Mouse (Mus musculus) gonadal fat pad, adult 2 months (tissue): ENCODE measurements around the gene Cd180. TPM values are rescaled to one million over a fixed set of nuclear protein-coding genes. Genes with fewer than 3 reads are reported as not detected.
"Not testable (repeated sequence)": the region's sequence is repeated elsewhere in the genome, so short reads cannot be mapped to it uniquely, and the experiment has no call there.

Experiments
- DNase-seq: peaks from one replicate; pipeline ENCODE4 v3.0.0-alpha.2; 2012; ENCODE audit warnings: low read depth
- polyA plus RNA-seq: library from polyadenylated mRNA; depleted of rRNA; stranded (reverse); fragments of >200 nt; gene quantifications from 2 replicates; pipeline ENCODE4 v1.2.3, GENCODE M21; 2012

Cd180 gene
- polyA plus RNA-seq, 1 experiment, result 1.1 TPM

- no peak for DNase-seq
Observed at GRCm38 (mm10) chr13:102678482-102678881, 14.9 kb upstream of the Cd180 start.

DNA sequence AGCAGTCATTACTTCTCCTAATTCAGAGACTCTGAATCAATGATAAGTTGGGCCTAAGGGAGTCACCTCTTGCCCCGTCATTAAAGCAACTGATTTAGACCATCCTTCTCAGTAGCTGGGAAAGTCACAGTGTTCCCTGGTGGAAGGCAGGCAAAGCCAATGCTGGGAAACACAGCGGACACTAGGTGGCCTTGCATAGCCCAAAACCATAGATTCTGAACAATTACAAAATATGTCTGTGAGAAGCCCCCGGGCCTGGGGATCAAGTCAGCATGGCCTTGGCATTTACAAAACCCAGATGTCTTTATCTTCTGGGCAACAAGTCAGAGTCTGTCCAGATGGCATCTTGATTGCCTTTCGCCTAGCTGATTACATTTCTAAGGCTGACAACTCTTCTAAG, 8.5 kb upstream of the Cd180 start:
- no peak for DNase-seq

GRCm38 (mm10) chr13:102688121-102688520, 5.2 kb upstream of the Cd180 start:
- no peak for DNase-seq

DNA sequence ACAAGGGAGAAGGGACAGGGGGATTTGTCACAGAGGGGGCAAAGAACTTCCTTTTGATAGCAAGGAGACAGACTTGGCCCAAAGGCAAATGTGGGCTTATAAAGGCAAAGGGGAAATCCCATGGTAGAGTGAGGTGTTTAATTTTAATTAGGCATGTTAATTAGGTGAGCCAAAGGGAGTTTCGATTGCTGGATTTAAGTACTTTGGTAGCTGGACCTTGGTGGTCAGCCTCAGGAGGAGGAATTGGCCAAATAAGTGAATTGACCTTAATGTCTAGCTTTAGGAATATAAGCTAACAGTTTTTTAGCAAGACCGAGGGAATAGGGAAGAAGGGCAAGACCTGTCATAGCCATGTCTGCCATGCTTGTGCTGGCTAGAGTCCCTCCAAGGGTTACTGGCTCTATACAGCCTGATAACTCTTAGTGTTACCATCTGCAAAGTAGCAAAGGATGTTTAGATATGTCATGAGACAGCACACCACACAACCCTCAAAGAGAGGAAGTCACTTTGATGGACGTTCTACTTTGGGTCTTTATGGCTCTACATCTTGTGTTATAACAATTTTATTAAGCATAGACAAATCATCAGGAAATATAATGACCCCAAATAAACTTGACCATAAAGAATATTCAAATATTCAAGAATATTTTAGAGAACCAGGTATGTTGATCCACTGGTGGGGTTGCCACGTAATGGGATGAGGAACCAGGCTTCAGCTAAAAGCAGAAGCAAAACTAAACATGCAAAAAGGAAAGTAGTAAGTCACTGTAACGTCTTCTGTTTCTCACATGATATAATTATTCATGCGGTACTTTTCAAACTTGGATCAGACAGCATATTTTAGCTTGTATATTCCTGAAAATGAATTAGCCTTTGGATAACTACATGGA, 3.9 kb upstream of the Cd180 start:
- no peak for DNase-seq

DNA sequence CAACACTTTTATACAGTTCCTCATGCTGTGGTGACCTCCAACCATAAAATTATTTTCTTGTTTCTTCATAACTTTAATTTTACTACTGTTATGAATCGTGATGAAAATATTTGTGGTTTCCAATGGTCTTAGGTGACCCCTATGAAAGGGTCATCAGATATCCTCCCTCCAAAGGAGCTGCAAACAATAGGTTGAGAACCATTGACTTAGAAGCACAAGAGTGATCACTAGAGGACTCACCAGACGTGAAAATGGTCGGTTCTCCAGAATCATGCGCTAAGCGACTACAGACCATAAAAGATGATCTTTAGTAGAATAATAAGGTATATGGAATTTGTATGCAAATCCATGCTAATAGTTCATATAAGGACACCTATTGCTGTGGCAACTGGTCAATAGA, 3.2 kb upstream of the Cd180 start:
- no peak for DNase-seq

GRCm38 (mm10) chr13:102691408-102692150, 1.8 kb upstream of the Cd180 start:
- no peak for DNase-seq

DNA sequence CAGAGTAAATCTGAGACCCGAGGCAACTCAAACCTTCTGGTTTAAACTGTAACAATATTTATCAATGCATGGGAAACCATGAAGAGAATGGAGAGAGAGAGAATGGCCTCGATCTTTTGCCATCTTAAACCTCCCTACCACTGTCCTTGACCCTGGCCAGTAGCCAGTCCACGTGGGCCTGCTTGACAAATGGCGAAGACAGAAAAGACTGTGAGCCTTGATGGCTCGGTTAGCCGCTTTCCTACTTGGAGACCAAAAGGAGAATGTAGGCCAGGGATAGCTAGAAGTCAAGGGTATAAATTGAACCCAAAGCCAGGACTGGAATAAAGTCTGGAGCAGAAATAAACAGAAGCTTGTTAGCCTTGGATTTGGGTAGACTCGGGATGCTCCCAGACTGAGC, 796 bp downstream of the Cd180 start:
- no peak for DNase-seq

DNA sequence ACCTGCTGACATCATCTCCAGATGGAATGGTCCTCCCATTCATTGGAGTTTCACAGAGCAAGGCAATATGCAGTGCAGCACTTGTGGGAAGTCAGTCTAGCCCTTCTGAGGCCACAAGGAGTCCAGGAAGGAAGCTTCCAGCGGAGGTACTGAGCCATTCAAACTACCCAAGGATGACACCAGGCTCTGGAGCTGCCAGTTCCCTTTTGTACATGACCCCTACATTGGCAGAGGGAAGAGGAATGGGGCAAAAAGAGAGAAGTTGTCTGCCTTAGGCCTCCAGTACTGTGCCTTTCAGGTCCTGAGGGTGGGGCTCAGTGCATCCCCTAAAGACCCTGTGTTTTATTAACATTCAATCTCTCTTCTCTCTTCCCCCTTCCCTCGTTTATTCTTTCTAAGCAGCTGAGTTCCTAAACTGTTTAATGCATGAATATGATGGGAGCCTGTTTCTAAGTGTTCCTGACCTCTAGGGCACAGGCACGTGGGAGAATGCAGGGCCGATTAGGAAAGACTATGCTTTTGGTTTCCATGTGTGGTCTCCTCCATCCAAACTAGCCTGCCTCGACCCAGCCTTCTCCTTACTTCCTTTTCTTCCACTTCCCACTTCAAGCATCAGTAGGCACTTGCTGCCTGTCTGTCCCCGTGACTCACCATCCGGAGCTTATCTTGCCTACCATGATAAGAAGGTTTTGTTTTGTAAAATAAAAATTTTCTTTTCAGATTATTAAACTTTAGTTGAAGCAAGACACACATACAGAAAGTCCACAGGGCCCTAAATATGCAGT, 2.0 kb downstream of the Cd180 start:
- no peak for DNase-seq

GRCm38 (mm10) chr13:102698335-102698734, 5.0 kb downstream of the Cd180 start:
- DNase-seq, result no peak

DNA sequence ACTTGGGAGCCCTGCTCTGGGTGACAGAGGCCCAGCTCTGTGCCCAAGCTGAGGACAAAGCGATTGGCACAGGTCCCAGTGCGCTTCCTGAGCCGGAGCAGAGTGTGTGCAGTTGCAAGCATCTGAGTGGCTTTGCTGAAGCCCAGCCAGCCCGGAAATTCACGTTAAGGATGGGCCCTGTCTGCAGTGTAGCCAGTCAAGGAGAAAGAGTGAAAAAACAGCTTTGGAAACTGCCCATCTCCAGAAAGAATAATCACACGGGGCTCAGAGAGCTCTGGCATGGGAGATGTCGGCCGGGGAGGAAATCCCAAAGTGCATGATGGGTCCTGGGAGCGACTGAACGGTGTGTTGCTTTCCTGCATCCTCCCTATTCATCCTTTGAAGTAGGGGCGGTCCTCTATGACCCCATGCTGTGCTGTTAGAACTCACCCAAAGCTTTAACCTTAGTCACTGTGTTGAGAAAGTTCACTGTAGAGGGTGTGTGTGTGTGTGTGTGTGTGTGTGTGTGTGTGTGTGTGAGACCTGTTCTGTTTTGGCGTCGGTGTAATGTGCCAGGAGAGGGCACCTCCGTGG, 5.5 kb downstream of the Cd180 start:
- DNase-seq, result no peak

DNA sequence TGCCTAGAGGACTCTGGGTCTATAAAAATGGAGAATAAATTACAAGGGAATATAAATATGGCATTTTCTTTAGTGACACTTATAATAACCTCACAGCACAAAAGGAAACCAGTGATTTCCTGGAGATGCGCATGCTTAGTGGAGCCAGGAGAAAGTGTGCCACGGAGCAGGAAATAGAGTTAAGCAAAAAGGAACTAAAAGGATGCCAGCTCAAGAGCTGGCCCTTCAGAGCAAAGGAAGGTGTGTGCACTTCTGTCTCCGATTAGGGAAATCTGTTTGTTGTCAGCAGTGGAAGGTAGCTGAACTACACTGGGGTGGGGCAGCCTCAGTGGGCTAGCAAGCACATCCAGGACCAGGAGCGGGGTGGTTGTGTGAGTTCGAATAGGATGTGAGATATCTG, 6.8 kb downstream of the Cd180 start:
- DNase-seq, result no peak

GRCm38 (mm10) chr13:102700744-102701143, 7.4 kb downstream of the Cd180 start:
- DNase-seq, result no peak

DNA sequence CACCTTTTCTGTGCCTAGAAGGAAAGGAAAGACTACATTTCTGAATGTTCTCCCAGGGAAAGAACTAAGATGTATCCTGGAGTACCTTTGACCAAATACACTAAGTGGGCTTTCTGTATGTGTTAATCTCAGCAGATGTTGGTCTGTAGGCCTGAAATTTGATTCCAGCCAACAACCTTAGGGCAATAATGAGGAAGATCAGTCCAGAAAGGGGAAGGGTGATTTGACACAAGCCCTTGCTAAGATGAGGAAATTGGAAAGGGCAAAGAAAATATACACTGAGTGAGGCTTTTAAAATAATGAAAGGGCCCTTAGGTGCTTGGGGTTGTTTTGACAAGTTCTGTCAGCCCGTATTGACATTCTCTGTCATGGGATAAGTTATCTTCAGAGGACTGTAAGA, 23.6 kb downstream of the Cd180 start:
- DNase-seq, result no peak

- DNase-seq, result no peak
Observed at GRCm38 (mm10) chr13:102725416-102725815, 32.1 kb downstream of the Cd180 start.

DNA sequence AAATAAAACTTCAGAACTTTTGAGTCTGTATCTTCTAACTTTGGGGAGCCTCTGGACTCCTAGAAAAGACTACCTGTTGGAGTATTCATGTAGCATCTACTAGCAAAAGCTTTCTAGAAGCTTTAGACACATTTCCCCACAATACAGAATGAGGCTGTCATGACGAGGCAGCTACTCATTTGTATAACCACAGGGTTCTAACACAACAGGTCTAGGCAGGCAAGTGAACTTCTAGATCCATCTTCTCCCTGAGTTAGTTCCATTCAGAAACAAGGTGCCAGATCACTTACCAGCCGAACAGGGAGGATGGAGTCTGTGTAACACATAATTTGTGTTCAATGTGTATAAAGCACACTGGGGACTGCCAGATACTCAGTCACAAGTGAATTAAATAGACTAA, 32.5 kb downstream of the Cd180 start:
- no peak for DNase-seq

DNA sequence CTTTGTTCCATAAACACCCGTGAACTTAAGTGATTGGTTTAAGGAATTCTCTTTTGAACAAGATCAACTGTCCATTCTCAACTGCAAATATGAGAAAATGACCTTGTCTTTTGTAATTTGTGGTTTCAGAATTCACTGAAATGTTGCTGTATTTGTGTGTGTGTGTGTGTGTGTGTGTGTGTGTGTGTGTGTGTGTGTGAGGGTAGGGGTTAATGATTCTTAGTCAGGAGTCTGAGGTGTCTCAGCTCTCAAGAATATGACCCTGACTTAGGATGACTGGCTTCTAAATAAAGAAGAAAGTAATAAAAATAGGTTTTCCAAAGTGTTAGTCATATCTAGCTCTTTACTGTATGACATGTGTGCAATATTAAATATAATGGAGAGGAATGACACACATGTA, 33.5 kb downstream of the Cd180 start:
- no peak for DNase-seq

DNA sequence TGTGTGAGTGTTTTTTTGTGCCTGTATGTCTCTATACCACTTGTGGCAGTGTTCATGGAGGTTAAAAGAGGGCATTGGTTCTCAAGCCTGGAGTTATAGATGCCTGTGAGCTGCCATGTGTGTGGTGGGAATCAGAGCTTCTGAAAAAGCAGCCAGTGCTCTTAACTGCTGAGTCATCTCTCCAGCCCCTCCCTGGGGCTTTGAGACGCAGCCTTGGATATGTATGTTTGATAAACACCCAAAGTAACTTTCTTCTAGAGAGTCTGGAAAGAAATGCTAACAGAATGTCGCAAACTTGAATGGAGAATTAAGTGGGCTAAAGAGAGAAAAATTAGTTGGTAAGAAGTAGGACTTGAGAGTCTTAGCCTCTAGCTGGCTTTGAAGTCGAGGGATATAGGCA, 34.7 kb downstream of the Cd180 start:
- no peak for DNase-seq

- not testable (repeated sequence) for DNase-seq
Observed at GRCm38 (mm10) chr13:102728951-102729350, 35.6 kb downstream of the Cd180 start.

DNA sequence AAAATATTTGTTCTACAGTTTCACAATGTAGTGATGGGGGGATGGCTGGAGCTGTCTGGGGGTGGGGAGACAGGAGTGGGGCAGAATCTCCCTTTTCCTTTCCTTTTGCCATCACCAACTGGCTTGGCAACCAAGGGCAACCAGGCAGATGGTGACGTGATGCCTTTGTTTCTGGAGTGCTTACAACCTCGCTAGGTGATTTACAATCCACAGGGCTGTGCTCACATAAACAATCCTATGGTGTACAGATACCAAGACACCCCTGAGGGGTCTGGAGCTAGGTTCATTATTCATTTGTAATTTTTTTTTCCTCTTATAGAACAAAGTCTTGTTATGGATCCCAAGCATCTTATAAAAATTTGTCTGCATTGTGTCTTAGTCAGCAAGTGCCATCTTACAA, 39.7 kb downstream of the Cd180 start:
- DNase-seq, result no peak

DNA sequence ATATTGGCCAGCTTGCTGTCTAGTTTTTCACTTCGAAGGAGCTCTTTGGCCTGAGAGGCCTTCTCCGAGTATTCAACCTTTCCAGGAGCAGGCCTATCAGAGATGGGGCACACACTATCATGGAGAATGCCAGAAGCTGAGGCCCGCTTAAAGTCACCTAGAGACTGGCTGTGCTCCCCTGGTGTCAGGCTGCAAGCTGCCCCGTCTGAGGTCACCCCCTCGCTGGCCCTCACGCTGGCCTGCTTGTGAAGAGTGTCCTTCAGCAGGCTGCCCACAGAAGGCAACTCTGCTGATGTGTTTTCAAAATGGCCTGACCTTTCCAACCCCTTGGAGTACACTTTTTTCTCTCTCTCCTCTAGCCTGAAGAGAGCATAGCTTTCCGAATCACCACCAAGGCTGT, 44.5 kb downstream of the Cd180 start:
- DNase-seq, result no peak

DNA sequence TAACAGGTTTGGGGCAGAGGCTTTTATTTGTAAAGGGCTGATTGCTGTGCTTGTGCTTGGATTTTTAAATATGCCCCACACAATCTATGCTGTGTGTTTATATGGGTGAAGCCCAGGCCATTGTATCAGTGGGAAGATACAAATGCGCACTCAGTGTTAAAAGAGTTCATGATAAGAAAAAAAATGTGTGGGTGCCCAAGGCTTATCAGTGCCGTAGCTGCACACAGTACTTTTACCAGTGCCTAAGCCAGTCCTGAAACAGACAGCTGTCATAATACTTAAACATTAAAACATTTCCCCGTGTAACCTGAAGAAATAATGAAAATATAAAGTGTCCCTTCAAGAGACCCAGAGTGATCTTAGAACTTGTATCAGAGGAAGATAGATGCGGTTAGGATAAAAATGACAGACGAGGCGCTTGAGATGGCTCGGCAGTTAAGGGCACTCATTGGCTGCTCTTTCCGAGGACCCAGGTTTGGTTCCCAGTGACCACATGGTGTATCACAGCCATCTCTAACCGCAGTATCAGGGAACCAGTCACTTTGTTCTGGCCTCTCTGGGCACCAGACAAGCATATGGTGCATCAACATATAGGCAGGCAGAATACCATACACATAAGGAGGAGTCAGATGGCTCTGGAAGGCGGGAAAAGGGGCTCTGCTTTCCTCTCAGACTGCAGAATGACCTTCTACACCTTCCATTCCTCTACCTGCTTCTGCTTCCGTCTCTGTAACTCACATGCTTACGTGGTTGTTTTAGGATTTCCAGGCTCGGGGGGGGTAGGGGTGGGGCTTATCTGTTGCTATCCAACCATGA, 46.6 kb downstream of the Cd180 start:
- DNase-seq, result no peak
